Mouse (Mus musculus): Measurements from ENCODE around the gene Porcn. TPM values are rescaled to one million over a fixed set of nuclear protein-coding genes. Genes with fewer than 3 reads are reported as not detected.

Gene Porcn
- total RNA-seq, 2 experiments from 2014 or later = 74.0 to 75.2 TPM

DNA sequence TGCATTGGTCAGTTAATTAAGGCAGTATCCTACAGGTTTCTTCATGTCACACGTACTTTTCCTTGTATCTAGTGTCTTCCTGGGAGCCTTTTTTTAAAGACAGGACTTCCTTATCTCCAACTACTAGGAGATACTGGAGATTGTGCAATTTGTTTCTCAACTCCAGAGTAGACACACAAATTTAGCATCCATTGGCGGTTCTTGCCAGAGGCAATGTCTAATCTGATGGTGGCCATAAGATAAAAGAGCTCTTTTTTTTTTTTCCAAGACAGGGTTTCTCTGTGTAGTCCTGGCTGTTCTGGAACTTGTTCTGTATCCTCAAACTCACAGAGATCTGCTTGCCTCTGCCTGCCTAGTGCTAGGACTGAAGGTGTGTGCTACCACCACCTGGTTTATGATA is 3.4 kb upstream of the Porcn start:
- no peak for DNase-seq (ENCODE audit: low spot score in 2 of 2)
- intact Hi-C loops (cut with DNase I) = no loop called here

DNA sequence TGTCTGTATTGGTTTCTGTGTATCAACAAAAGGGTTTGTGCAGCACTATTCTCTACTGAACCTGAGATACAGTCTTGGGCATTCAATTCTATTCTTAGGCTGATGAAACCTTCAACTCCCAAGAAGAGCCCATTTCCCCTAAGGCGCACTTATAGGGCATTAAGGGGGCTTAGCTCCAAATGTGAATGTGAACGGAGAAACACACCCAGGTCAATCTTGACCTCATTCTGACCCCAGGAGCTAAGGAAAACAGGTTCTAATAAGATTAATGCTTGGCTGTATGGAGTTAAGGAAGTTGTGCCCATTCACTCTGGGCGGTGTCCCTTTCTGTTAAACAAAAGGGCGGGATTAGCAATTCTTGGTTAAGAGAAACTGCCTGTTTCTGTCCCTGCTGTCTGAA is 899 bp upstream of the Porcn start:
- no peak for DNase-seq (ENCODE audit: low spot score in 2 of 2)
- intact Hi-C loops (cut with DNase I) = no loop called here

DNA sequence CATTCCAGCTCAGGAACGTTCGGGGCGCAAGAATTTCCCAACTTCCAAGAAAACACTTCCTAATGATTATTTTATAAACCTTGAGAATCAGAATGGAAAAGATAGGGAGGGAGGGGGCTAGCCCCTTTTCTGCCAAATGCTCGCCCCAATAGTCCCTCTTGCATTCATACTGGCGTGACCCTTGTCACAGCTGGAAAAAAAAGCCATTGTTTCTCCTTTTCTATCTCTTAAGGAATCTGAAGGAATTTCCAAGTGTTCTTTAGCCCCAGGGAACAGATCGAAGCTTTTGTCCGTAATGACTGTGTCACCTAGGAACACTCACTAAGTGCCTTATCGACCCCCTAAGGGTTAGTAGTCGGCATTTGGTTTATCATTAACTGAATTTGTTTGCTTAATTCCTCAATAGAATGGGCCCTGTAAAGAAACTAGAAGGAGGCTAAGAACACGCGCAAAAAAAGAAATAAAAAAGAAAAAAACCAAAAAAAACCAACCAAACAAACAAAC is 421 bp upstream of the Porcn start:
- DNase-seq (ENCODE audit: low spot score in 2 of 2) = no peak
- intact Hi-C loops (cut with DNase I) = loop anchor here (1.0 kb wide), 1 partner anchor 16 kb away; no protein-coding TSS in a partner anchor

DNA sequence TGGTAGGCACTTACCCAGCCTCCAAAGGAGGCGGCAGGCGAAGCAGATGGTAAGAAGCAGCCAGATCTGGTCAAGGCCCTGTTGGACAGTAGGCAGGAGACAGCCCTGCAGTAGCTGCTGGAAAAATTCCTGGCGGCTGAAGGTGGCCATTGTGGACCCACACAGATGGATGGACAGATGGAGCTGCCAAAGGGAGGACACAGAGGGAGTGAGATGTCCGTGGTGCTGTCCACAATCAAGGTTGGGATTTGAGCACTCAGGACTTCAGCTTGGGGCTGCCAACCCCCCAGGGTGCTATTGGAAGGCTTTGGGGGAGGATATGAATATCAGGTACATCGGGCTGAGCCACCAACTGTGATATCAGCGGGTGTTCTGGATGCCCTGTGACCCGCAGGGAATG is 774 bp downstream of the Porcn start:
- intact Hi-C loops (cut with DNase I) = no loop called here
- DNase-seq (ENCODE audit: low spot score in 2 of 2) = peak in 1 of 2 experiments; percentile 35

DNA sequence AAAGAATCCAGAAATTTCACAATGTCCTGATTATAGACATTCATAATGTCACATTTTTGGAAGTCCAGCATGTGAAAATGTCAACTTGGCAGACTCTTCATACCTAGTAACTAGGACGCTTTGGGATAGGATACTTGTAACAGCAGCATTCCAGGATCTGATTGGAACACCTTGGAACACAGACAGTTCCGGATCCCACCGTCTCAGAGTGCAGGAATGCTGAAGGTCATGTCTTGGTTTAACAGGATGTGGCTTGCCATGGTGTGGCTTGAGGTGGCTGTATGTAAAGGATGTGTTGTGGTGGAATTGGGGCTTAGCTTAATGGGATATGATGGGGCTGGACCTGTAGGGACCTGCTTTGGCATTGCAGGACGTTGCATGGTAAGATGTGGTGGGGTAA is 1.2 kb downstream of the Porcn start:
- intact Hi-C loops (cut with DNase I) = no loop called here
- peak in 1 of 2 experiments; percentile 3 for DNase-seq (ENCODE audit: low spot score in 2 of 2)

DNA sequence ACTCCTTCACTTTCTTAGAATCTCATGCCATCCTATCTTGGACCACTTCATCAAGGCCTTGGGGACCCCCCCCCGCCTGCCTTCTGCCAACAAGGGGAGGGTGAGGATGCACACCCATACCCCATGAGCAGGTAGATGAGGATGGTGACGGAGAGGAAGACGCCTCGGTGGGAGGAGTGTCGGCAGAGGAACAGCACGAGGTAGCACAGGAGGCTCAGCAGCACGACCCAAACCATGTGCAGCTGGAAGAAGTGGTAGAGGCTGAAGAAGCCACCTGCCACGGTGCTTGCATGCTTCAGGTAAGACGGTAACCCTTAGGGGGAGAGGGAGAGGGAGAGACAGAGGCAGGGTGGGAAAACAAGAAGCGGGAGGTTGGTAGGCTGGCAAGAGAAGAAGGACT is 2.2 kb downstream of the Porcn start:
- no peak for DNase-seq (ENCODE audit: low spot score in 2 of 2)
- intact Hi-C loops (cut with DNase I) = no loop called here

DNA sequence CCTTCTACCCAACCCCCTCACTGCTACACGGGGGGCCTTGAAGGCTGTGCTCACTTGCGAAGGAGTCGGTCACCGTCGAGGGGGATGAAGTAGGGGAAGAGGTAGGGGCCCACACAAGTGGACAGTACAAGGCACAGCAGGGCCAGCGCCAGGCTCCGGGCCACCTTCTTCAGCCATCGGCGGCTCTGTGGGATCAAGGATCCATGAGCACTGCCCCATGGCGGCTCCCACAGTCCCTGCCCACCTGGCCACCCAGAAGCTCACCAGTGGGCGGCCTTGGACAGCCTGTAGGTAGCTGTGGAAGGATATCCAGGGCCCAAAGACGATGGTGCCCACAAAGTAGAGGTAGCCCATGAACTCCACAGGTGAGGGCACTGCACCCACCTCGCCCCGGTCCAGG is 3.2 kb downstream of the Porcn start:
- intact Hi-C loops (cut with DNase I) = no loop called here
- no peak for DNase-seq (ENCODE audit: low spot score in 2 of 2)

DNA sequence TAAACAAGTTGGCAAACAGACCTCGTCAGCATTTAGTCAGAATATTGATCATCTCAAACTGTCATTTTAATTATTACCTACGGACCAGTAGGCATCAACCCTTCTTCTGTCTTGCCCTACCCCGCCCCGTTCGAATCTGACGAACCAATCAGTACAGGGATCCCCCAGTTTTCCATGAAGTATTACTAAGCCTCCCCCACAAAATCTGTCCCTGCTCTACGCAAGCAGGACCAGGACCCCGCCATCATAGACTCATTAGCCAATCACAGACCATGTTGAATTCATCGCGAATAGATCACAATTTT is 13.0 kb downstream of the Porcn start, which contains the start of gene Ebp:
TSS of gene Ebp (minus strand) at position 94 of the 305 bp plus-strand sequence.
- intact Hi-C loops (cut with DNase I) = loop anchor here (5.0 kb wide), 1 partner anchor 59 kb away; the partner anchor contains the start of gene Ftsj1
- DNase-seq (ENCODE audit: low spot score in 2 of 2) = peak; percentile 44 to 71

DNA sequence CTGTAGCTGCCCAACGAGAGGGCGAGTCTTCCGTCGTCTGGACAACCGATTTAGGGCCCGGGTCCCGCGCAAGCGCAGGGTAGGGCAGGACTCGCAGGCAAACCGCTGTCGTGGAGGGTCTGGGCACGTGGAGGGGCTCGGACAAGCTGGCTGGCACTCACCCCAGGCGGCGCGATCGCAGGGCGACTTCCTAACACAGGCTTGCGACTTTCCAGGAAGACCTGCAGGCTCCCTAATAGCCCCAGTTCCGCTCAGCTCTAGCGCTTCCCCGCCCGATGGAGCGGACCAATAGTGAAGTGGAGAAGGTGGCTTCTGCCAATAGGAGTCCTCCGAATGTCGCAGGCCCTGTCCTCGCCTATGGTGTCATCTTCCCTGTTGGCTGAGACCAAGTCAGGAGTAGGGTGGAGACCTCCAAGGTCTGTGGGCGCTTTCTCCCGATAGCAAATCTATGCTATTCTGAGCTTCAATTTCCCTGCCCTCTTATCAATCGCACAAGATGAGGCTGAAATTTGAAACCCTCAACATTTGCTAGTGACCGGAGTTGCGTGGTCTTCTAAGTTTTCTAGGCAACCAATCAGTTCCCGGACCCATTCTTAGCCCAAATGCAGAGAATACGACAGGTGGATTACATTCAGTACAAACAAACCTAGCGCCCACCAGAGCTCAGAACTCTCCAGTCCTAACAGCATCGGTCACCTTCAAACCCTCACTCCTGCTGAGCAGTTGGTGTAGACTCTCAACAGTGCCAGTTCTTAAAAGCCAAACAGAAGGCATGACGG is 13.5 kb downstream of the Porcn start:
- intact Hi-C loops (cut with DNase I) = loop anchor here (5.0 kb wide), 1 partner anchor 59 kb away; the partner anchor contains the start of gene Ftsj1
- DNase-seq (ENCODE audit: low spot score in 2 of 2) = peak; percentile 74 to 90

DNA sequence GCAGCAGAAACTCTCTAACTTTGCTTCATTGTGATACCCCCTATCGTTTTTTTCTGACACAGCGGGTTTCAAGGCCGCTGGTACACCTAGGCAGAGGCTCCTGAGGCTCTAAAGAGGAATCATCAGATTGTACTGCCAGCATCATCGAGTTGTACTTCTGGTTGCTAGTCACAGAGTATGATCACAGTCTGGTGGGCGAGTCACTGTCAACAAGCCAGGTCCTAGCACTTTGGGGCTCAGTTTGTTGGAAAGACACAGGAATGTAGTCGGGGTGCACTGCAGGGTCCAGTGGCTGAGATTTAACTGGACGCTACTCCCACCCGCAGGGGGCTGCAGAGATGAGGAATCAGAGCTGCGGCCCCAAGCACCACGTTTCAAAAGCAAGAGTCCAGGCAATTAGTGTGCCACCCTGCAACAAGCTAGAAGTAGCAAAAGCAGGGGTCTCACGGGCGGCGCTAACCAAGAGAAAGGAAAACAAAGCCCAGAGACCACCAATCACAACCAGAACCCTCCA is 14.1 kb downstream of the Porcn start:
- peak; percentile 11 to 13 for DNase-seq (ENCODE audit: low spot score in 2 of 2)

DNA sequence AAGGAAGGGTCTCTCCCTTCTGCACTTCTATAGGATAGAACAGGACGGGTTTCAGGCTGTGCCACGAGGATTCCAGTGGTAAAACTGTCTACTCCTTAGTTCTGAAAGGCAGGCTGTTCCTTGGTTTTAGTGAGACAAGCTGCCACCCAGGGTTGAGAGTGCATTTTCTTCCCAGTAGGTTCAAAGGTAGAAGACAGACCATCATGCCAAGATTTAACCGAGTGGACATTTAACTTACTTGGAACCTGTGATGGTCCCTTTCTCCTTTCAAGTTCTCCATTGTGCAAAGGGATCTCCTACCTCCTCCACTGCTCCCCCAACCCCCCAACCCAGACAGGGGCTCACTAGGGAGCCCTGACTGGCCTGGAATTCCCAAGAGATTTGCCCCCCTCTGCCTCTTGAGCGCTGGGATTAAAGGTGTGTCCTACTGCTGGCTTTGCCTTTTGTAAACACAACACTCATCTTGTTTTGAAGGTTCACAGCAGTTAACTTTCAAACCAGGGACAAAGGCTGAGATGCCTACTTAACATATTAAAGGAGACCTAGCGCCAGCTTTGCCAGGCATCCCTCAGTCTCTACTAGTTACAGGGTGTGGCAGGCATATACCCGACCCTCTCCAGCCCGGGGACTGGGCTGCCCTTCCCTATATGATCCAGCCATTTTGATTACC is 23.3 kb downstream of the Porcn start:
- DNase-seq (ENCODE audit: low spot score in 2 of 2) = no peak
- intact Hi-C loops (cut with DNase I) = no loop called here

More for the DNA sequence above, 14.1 kb downstream of the Porcn start:
- intact Hi-C loops (cut with DNase I) = loop anchor here (5.0 kb wide), 1 partner anchor 60 kb away; the partner anchor contains the start of gene Ftsj1

DNA sequence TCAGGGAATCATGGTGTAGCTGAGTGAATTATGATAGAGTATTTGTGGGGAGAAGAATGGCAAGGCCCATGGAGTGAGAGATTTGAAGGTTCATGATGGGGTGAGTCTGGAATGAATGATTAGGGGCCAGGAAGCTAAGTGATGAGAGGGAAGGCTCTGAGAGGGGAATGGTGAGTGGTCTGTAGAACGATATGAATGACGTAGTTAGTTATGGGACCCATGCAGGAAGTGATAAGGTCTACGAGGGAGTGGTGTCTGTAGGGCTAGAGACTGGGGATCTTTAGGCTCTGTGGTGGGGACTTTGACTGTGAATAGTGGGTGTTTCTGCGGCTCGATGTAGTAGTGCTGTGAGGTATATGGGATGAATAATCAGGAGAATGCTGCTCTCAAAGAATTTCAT is 26.7 kb downstream of the Porcn start:
- intact Hi-C loops (cut with DNase I) = no loop called here
- no peak for DNase-seq (ENCODE audit: low spot score in 2 of 2)

DNA sequence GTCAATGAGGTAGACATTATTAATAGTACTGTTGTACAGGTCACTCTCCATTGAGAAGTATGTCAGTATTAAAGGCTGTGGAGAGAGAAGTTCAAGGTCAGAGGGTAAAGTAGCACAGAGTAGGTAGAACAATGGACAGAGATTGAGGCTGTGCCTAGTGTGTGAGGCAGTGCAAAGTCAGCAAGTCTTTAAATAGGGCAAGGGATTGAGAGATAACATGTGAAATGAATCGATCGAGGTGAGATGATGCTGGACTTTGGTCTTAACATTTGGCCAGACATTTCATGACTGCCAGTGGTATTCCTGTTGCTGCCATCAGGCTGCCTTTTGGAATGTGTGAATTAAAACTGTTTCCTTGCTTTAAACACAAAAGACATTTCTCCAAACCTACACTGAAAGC is 27.5 kb downstream of the Porcn start:
- no peak for DNase-seq (ENCODE audit: low spot score in 2 of 2)
- intact Hi-C loops (cut with DNase I) = no loop called here

DNA sequence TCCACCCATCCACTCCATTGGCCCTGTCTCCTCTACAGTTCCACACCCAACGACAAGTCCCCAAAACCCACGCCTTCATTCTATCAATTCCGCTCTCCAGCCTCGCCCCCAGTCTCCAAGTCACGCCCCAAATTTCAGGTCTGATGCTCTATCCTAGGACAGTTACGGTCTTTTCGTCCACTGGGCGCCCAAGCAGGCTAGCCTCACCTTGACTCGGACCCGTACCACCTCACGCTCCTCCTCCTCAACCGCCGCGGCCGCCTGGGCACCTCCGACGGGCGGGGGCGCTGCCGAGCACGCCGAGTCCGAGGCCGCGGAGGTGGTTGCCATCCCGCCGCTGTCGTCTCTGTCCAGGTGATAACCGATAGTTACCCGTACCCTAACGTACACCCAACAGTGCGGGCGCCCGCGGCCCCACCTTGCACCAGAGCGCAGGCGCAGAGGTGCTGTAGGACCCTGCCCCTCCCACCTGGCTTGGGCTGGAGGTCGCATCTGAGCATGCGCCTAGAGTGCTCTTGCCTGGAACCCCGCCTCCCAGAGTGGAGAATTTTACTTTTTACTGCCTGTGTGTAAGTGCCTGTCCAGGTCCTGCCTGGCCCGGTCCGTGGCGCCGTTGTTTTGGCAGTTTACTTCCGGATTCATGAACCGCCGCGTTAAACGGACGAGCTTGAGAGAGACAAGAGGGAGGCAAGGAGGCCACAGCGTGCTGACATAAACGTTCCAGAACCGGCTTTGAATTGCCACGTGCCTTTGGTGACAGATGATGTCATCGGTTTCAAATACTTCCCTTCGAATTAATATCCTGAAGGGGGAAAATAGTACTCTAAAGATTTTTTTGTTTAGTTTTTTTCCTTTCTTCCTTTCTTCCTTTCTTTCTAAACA is 30.6 kb downstream of the Porcn start, which contains the start of gene Tbc1d25:
TSS of gene Tbc1d25 (minus strand) at position 678 of the 882 bp plus-strand sequence.
- peak; percentile 80 to 88 for DNase-seq (ENCODE audit: low spot score in 2 of 2)
- intact Hi-C loops (cut with DNase I) = no loop called here

DNA sequence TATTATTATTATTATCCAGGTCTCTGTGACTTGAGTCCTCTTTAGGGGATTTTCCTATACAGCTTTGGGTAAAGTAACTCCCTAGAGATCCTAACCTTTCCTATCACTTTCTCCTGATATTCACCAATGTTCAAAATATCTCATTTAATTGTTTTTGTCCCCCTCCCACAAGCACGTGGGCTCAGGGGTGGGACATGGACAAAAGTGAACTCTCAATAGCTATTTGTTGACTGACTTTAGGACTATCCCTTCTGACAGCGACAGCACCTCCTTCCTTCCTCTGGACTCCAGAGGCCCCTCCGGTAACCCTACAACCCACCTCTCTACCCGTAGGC is 31.2 kb downstream of the Porcn start:
- intact Hi-C loops (cut with DNase I) = no loop called here
- no peak for DNase-seq (ENCODE audit: low spot score in 2 of 2)

DNA sequence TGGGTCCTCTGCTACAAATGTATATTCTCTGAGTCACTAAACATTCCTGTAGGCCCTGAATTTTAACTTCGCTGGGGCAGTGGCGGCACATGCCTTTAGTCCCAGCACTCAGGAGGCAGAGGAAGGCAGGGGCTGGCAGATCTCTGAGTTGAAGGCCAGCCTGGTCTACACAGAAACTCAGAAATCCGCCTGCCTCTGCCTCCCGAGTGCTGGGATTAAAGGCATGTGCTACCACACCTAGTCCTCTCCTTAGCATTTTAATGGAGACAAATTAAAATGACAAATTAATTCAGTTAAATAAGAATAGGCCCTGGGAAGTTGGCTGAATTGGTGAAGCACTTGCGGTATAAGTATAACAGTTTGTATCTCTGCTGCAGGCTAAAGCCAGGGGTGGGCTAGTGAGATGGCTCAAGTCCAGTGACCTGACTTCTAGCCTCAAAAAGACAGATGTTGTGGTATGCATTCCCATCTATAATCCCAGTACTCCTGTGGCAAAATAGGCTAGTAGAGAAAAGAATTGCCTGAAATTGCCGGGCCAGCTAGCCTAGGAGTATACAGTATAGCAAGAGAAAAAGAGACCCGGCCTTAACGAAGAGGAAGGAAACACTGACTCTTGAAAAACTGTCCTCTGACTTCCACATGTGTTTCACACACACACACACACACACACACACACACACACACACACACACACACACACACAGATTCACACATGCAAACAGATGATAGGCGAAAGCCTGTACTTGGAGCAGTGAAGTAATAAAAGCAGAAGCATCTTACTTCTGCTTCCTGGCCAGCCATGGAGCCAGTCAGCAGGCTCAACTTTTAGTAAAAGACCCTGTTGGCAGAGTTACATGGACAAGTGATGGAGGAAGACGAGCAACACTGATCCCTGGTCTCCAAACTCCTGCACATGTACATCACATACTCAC is 38.3 kb downstream of the Porcn start:
- no peak for DNase-seq (ENCODE audit: low spot score in 2 of 2)
- intact Hi-C loops (cut with DNase I) = no loop called here

DNA sequence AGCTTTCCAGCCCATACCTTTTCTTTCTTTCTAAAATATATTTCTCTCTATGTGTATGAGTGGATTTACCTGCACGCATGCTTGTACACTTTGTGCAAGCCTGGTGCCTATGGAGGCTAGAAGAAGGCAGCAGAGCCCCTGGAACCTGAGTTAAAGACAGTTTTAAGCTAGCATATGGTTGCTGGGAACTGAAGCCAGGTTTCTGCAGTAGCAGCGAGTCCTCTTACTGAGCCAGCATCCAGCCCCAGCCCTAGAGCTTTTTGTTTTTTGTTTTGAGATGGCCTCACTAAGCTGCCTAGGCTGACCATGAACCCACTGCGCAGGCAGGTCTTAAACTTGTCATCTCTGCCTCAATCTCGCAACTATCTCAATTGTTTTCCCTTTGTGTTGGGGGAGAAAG is 41.9 kb downstream of the Porcn start:
- DNase-seq (ENCODE audit: low spot score in 2 of 2) = no peak
- intact Hi-C loops (cut with DNase I) = no loop called here

DNA sequence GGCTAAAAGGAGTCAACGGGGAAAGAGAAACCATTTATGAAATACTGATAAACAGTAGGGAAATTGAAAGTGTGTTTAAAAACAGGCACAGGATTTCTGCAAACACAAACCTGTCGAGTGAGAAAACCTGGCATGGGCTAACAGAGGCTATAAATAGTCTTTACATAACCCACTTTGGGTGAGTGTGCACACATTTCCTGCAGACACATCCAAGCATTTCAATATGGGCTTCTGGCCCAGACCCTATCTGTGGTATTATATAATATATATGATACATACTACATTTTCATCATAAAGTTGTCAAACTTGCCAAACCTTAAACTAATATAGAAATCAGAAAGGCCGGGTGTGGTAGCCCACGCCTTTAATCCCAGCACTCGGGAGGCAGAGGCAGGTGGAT is 43.2 kb downstream of the Porcn start:
- intact Hi-C loops (cut with DNase I) = no loop called here
- DNase-seq (ENCODE audit: low spot score in 2 of 2) = peak in 1 of 2 experiments; percentile 72
